Mouse (Mus musculus): Measurements from ENCODE around the gene Ccdc137. TPM values are rescaled to one million over a fixed set of nuclear protein-coding genes. Genes with fewer than 3 reads are reported as not detected.

Gene Ccdc137
- polyA plus RNA-seq, 1 experiment = 29.8 TPM

GRCm38 (mm10) chr11:120458847-120459597 lies 1.1 kb downstream of the Ccdc137 start:
- DNase-seq (ENCODE audit: extremely low spot score in 1 of 2, low spot score in 1 of 2) = no peak

GRCm38 (mm10) chr11:120463536-120463935 lies 5.6 kb downstream of the Ccdc137 start:
- DNase-seq (ENCODE audit: extremely low spot score in 1 of 2, low spot score in 1 of 2) = no peak

DNA sequence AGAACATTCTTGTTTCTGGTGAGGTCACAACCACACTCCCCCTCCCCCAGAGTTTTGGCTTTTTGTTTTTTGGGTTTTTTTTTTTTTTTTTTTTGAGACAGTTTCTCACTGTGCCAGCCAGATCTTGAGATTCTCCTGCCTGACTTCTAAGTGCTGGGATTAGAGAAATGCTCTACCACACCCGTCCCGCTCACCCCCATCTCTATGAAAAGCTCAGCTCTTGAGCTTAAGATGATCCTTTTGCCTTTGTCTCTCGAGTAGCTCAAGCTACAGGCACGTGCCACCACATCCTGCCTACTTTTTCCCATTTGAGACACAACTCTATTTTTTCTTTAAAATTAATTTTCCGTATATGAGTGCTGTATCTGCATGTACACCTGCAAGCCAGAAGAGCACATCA lies 6.5 kb downstream of the Ccdc137 start:
- no peak for DNase-seq (ENCODE audit: extremely low spot score in 1 of 2, low spot score in 1 of 2)

GRCm38 (mm10) chr11:120465521-120465920 lies 7.6 kb downstream of the Ccdc137 start:
- no peak for DNase-seq (ENCODE audit: extremely low spot score in 1 of 2, low spot score in 1 of 2)

DNA sequence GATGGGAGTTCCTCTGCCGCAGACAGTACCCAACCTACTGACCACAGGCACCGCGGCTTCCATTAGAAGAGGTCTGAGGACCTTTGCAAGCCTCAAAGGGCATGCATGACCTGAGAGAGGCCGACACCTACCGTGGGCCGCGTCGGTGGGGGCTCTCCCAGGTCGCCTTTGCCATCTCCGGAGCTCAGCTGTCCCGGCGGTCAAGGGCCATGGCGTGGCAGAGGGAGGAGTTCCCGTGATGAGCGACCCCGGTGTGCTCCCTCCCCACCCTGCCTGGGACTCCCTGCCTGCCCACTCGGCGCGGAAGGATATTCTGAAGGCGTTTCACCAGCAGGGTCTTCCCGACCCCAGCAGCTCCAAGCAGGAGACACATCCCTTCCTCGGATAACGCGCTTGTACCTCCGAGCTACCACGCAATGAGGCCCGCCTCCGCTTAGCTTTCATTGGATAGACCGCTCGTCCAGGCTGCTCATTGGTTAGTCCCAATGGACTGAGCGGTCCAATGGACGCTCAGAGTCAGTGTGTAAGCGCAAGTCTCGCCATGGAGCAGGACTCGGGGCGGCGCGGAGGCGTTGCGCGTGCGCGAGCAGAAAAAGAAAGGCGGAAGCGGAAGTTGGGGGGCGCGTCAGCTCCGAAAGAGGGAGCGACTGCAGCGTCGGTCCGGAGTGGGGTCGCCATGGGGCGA lies 9.3 kb downstream of the Ccdc137 start, which contains the start of gene Arl16:
Gene Arl16 (minus strand): TSS at position 557 of the 685 bp plus-strand sequence.
- peak; percentile 94 to 96 for DNase-seq (ENCODE audit: extremely low spot score in 1 of 2, low spot score in 1 of 2)

DNA sequence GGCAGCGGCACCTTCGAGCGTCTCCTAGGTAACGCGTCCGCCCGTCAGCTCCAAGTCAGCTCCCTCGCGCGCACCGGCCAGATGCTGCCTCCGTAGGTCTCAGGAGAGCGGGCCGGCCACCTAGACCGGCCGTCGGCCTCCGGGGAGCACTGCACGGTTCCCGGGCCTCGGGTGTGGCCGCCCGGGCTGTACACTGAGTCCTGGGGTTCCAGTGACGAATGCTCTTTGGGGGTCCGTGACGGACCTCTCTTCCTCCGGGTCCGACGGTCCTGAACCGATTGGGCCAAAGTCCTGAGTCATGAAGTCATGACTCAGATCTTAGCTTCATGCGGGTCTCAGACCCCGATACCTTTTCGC lies 9.8 kb downstream of the Ccdc137 start:
- DNase-seq (ENCODE audit: extremely low spot score in 1 of 2, low spot score in 1 of 2) = no peak

DNA sequence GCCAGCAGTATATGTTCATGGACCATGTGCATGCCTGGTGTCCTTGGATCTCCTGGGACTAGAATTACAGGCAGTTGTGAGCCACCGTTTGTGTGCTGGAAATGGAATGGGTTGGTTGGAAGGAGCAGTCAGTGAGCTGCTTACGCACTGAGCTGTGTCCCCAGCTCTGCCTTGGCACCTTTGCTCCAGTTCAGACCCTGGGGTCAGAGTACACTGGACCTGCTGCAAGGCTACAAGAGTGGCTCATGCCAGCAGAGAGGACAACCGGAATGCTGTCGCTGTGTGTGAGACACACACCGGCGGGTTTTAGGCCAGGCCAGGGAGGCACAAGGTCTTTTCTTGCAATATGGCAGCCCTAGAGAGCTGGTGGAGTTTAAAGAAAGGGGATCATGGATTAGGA lies 14.1 kb downstream of the Ccdc137 start:
- DNase-seq (ENCODE audit: extremely low spot score in 1 of 2, low spot score in 1 of 2) = no peak

DNA sequence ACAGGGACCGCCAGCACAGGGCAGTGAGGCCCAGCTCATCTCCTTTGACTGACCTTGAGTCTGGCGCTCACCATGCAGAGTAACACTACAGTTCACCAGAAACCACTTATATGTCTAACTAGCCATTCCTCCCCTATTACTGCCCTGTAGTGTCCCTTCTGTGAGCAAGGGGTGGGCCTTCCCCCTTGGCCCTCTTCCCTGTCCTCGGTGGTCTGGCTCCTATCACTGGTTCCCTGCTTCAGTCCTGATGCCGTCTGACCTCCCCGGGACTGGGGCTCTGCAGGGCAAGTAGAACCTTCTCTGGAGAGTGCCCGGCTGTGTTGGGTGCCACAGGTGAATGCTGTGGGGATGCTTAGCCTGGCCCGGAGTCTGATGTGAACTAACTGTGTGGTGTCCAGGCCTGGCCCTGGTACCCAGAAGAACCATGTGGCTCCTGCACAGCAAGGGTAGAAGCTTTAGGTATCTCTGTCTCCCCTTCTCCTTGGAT lies 25.6 kb downstream of the Ccdc137 start:
- no peak for DNase-seq (ENCODE audit: extremely low spot score in 1 of 2, low spot score in 1 of 2)

GRCm38 (mm10) chr11:120484265-120484981 lies 26.5 kb downstream of the Ccdc137 start, which contains the start of gene Mrpl12:
Gene Mrpl12, plus strand, starts transcription at chr11:120484613.
- DNase-seq (ENCODE audit: extremely low spot score in 1 of 2, low spot score in 1 of 2) = peak; percentile 77 to 92

DNA sequence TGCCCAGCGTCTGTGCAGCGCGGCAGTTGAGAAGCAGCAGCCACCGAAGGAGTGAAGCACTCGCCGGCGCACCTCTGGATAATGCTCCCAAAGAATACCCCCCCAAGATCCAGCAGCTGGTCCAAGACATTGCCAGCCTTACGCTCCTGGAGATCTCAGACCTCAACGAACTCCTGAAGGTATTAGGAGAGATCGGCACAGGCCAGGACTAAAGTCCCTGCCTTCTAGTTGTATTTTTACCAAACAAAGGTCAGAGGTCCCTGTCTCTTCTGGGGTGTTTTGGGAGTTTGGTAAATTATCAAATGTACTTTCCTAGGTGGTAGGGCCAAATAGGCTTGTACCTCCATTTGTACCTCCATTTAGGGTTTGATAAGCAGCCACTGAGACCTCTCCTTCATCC lies 27.3 kb downstream of the Ccdc137 start:
- DNase-seq (ENCODE audit: extremely low spot score in 1 of 2, low spot score in 1 of 2) = no peak

DNA sequence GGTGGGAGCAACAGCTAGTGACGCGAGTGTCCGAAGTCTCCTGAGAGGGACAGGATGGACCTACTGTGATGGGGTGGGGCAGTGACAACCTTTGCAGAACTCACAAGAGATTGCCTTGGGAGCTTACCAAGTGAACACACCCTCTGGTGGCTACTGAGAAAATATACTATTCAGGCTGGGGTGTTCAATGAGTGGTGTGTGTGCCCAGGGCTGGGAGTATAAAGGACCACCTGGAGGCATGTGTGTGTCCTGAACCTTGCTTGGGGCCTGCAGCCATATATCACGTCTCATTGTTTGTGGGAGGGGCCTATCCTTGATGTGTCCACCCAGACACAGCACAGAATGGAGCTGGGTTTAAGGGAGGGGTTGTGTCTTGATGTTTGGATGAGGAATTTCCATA lies 30.6 kb downstream of the Ccdc137 start:
- DNase-seq (ENCODE audit: extremely low spot score in 1 of 2, low spot score in 1 of 2) = no peak

GRCm38 (mm10) chr11:120489054-120489761 lies 31.3 kb downstream of the Ccdc137 start:
- peak in 1 of 2 experiments; percentile 86 for DNase-seq (ENCODE audit: extremely low spot score in 1 of 2, low spot score in 1 of 2)

GRCm38 (mm10) chr11:120490291-120491046 lies 32.6 kb downstream of the Ccdc137 start:
- no peak for DNase-seq (ENCODE audit: extremely low spot score in 1 of 2, low spot score in 1 of 2)

DNA sequence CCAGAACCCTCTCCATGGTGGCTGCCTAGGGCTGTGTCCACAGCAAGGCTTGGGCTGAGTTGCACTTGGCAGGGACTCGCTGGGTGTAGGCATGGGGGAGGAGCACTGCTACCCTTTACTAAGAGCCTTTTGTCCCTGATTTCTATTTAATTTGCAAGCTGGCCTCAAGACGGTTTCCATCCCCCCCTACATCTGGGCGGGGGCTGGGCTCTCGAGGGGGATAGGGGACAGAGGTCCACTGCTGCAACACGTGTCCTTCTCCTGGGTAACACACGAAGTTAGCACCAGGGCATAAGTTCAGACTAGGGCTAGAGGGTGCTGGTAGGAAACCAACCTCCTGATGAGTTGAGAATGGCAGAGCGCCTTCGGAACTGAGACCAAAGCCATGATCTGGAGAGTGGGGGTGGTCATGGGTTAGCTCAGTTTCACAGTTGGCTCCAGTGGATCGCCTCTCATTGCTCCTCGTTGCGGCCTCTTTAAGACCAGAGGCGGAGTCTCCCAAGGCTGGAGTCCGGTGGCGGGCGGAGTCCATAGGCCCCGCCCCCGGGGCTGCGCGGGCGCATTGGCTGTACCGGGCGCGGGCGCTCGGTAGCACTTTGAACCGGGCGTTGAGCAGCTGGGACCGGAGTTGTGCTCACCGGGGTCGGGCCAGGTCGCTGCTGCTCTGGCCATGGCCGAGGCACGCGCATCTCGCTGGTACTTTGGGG lies 33.6 kb downstream of the Ccdc137 start, which contains the start of gene Slc25a10:
Gene Slc25a10 (plus strand): TSS at position 524 of the 707 bp plus-strand sequence.
- peak; percentile 76 to 88 for DNase-seq (ENCODE audit: extremely low spot score in 1 of 2, low spot score in 1 of 2)

DNA sequence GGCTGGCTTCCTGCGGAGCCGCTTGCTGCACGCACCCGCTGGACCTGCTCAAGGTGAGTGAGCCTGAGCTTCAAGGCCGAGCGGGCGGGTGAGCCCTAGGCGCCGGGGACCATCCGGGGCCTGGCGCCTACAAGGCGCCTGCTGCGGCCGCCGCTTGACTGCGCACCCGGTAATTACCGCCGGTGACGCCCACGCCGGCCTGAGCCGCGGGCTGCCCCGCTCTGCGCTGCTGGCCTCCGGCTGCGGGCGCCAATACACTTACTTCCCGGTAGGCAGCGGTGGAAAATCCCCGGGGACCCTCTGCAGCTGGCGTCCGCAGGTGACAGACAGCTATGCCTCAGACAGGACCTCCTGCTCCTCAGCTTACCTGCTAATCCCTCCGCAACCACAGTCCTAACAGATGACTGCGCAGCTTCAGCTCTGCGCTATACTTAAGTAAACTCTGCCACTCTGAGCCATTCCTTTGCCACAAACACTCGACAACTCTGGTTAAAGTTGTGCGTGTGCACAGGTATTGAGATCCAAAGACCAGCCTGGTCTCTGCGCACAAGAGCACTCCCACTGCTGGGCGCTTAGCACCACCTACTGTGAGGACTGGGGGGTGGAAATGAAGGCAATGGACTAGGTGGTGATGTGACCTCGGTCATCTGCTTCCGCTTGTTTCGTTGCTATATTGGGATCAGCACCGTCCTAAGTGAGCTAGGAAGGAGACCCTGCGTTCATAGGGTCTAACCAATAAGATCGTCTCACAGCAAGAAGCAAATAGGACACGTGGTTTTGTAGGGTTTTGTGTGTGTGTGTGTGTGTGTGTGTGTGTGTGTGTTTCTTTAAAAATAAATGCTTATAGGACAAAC lies 34.3 kb downstream of the Ccdc137 start:
- DNase-seq (ENCODE audit: extremely low spot score in 1 of 2, low spot score in 1 of 2) = peak in 1 of 2 experiments; percentile 19

DNA sequence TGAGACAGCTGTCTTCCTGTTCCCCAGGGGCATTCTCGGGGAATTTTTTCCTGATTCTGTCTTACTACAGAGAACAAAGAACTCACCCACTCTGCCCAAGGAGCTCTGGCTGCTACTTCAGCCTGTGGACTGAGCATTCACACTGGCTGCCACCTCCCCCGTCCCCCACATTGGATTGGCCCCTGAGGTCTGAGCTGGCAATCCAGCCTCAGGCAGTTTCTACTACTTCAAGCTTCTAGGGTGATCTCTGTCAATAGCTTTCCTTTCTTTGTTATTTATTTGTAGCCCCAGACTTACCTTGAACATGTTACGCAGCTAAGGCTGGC lies 34.9 kb downstream of the Ccdc137 start:
- no peak for DNase-seq (ENCODE audit: extremely low spot score in 1 of 2, low spot score in 1 of 2)

DNA sequence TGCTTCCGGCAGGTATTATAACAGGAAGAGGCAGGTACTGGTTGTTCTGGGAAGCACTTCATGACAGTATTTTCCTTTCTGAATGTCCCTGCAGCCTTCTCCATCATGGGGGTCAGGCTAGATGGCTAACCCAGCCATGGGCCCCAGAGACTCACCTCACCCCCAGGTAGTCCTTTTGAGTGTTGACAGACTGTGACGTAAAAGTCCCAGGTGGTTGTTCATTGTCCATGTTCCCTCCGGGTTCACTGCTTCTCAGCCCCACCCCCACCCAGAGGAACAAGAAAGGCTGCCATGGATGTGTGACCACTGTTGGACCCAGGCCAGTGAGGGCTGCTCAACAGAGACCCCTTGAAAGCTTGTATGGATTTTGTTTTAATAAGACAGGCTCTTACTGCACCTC lies 35.4 kb downstream of the Ccdc137 start:
- DNase-seq (ENCODE audit: extremely low spot score in 1 of 2, low spot score in 1 of 2) = no peak

- no peak for DNase-seq (ENCODE audit: extremely low spot score in 1 of 2, low spot score in 1 of 2)
Observed at GRCm38 (mm10) chr11:120493911-120494310, 36.0 kb downstream of the Ccdc137 start.
